Mouse (Mus musculus) bone marrow, adult 2 months (tissue): Measurements from ENCODE around the gene Rdm1.

ENCODE experiments used
- CTCF ChIP-seq: fragments of 200-500 bp; IDR thresholded peaks from 2 replicates; pipeline ENCODE4 v1.5.1; 2011; ENCODE audit warnings: low read length, control low read depth; ENCODE audit not compliant: control insufficient read depth, insufficient read depth
- POLR2A ChIP-seq: fragments of 200-500 bp; IDR thresholded peaks from 2 replicates; pipeline ENCODE4 v1.6.1; 2011; ENCODE audit warnings: low read depth, mild to moderate bottlenecking, control low read depth, low read length, borderline replicate concordance; ENCODE audit not compliant: control insufficient read depth

- TF ChIP-seq CTCF (no peak), POLR2A (no peak)
Measured at GRCm38 (mm10) chr11:101668546-101669261, 41.7 kb downstream of the Rdm1 start.
